Mouse (Mus musculus) limb, embryonic 14.5 days (tissue): ENCODE results near the gene Exoc2. TPM values are rescaled to one million over a fixed set of nuclear protein-coding genes. Genes with fewer than 3 reads are reported as not detected.
A peak's percentile ranks its signal among the peaks of the same experiment; 100 is the strongest.

Experiments used
- ATAC-seq: fragments of 200-750 bp; cut with Nextera tagmentation; 2 replicates; pipeline ENCODE4 v1.8.0; 2017; ENCODE audit warnings: low read depth, moderate number of reproducible peaks, moderate TSS enrichment; ENCODE audit not compliant: low FRiP score
- DNase-seq: peaks from one replicate; pipeline ENCODE4 v3.0.0-alpha.2; 2015; ENCODE audit warnings: low spot score
- H3K27ac ChIP-seq: fragments of 300-500 bp; sonication (generic); replicated peaks from 2 replicates; pipeline ENCODE4 v1.5.1; 2014; ENCODE audit warnings: low read depth, mild to moderate bottlenecking, low read length, moderate library complexity, mixed read lengths
- H3K27me3 ChIP-seq: fragments of 300-500 bp; sonication (generic); 2 replicates; pipeline ENCODE4 v1.6.1; 2014; ENCODE audit warnings: low read length, mixed read lengths; ENCODE audit not compliant: control insufficient read depth, insufficient read depth
- H3K36me3 ChIP-seq: fragments of 300-500 bp; sonication (generic); 2 replicates; pipeline ENCODE4 v1.6.1; 2014; ENCODE audit warnings: mild to moderate bottlenecking, low read length, moderate library complexity, mixed read lengths; ENCODE audit not compliant: control insufficient read depth, insufficient read depth
- H3K4me1 ChIP-seq: fragments of 300-500 bp; sonication (generic); 2 replicates; pipeline ENCODE4 v1.6.1; 2014; ENCODE audit warnings: antibody characterized with exemption, low read length, mixed read lengths; ENCODE audit not compliant: control insufficient read depth, insufficient read depth
- H3K4me2 ChIP-seq: fragments of 300-500 bp; sonication (generic); replicated peaks from 2 replicates; pipeline ENCODE4 v1.6.1; 2014; ENCODE audit warnings: low read depth, mild to moderate bottlenecking, low read length, moderate library complexity; ENCODE audit not compliant: severe bottlenecking
- H3K4me3 ChIP-seq: fragments of 300-500 bp; sonication (generic); replicated peaks from 2 replicates; pipeline ENCODE4 v1.5.1; 2014; ENCODE audit warnings: low read length
- H3K9ac ChIP-seq: fragments of 300-500 bp; sonication (generic); 2 replicates; pipeline ENCODE4 v1.6.1; 2014; ENCODE audit warnings: mild to moderate bottlenecking, low read depth, low read length, moderate library complexity; ENCODE audit not compliant: severe bottlenecking
- H3K9me3 ChIP-seq: fragments of 300-500 bp; sonication (generic); 2 replicates; pipeline ENCODE4 v1.6.1; 2016; ENCODE audit warnings: low read length; ENCODE audit not compliant: control insufficient read depth
- POLR2A ChIP-seq: fragments of 200-500 bp; IDR thresholded peaks from 2 replicates; pipeline ENCODE4 v1.8.0; 2012; ENCODE audit warnings: inconsistent platforms, mild to moderate bottlenecking, moderate library complexity, borderline replicate concordance; ENCODE audit not compliant: insufficient read depth, insufficient read length; ENCODE audit errors: extremely low read depth
- WGBS: fragments of 180-500 bp; shearing (Covaris S2); extraction: QIAGEN DNeasy Blood & Tissue Kit; methylation state at CpG from one replicate; pipeline ENCODE4 v1.1.7; 2014; 5-methylcytosine and 5-hydroxymethylcytosine counted together
- polyA plus RNA-seq, 2 experiments: library from polyadenylated mRNA; depleted of rRNA in 1 of 2; stranded (reverse) in 1 of 2; unstranded in 1 of 2; fragments of >200 nt; fragmentation: Nextera tagmentation in 1 of 2; extraction: Ambion mirVana in 1 of 2; gene quantifications; 2 replicates each; pipeline versions ENCODE4 v1.2.1 to v1.2.3; 2012 to 2014

Gene Exoc2
- polyA plus RNA-seq, 2 experiments, result 20.9 to 32.7 TPM

GRCm38 (mm10) chr13:30787036-30787320 is 186.9 kb downstream of the Exoc2 start:
- Histone ChIP-seq H3K27me3 (no peaks in the 10 kb centered on the region), H3K4me1 (0 out of 2 replicates have a peak, but pooled peaks cover 9% of the 10 kb centered on the region), H3K4me2 (no peak overlapping the region), H3K9ac (no peak overlapping the region), H3K36me3 (no peaks in the 10 kb centered on the region), H3K4me3 (no peak overlapping the region), H3K27ac (no peak overlapping the region), H3K9me3 (no peaks in the 10 kb centered on the region)
- ATAC-seq, result no peak
- no peak for DNase-seq
- no peak for TF ChIP-seq POLR2A
- 94% methylated on average over 2 of the region's 2 CpGs for WGBS

- H3K4me2 ChIP-seq, result no peak overlapping the region
- ATAC-seq (no peak), DNase-seq (no peak)
- no peaks in the 10 kb centered on the region for H3K36me3 ChIP-seq
- TF ChIP-seq POLR2A, result no peak
- H3K9me3 ChIP-seq, result no peaks in the 10 kb centered on the region
- H3K27me3 ChIP-seq, result no peaks in the 10 kb centered on the region
- no peak overlapping the region for H3K9ac ChIP-seq
- H3K4me3 ChIP-seq, result no peak overlapping the region
- H3K4me1 ChIP-seq, result 0 out of 2 replicates have a peak, but pooled peaks cover 9% of the 10 kb centered on the region
- WGBS, result 66% methylated on average over 5 of the region's 5 CpGs
- H3K27ac ChIP-seq, result no peak overlapping the region
These were observed 187.5 kb downstream of the Exoc2 start for GRCm38 (mm10) chr13:30786235-30787035.

- Histone ChIP-seq H3K9me3 (no peaks in the 10 kb centered on the region), H3K36me3 (no peaks in the 10 kb centered on the region), H3K4me3 (no peak overlapping the region), H3K27me3 (no peaks in the 10 kb centered on the region), H3K4me1 (0 out of 2 replicates have a peak, but pooled peaks cover 9% of the 10 kb centered on the region), H3K4me2 (no peak overlapping the region), H3K27ac (no peak overlapping the region), H3K9ac (no peak overlapping the region)
- 88% methylated on average over 4 of the region's 4 CpGs for WGBS
- no peak for DNase-seq
- TF ChIP-seq POLR2A, result no peak
- no peak for ATAC-seq
These were observed 188.4 kb downstream of the Exoc2 start for GRCm38 (mm10) chr13:30785423-30786040.

GRCm38 (mm10) chr13:30782419-30782818 is 191.5 kb downstream of the Exoc2 start:
- Histone ChIP-seq H3K4me1 (0 out of 2 replicates have a peak, but pooled peaks cover 9% of the 10 kb centered on the region), H3K27ac (no peak overlapping the region), H3K4me2 (no peak overlapping the region), H3K36me3 (no peaks in the 10 kb centered on the region), H3K4me3 (no peak overlapping the region), H3K9me3 (no peaks in the 10 kb centered on the region), H3K27me3 (no peaks in the 10 kb centered on the region), H3K9ac (no peak overlapping the region)
- 35% methylated on average over 8 of the region's 8 CpGs for WGBS
- no peak for ATAC-seq
- TF ChIP-seq POLR2A, result no peak
- DNase-seq, result peak; percentile 31

GRCm38 (mm10) chr13:30781905-30782304 is 192.0 kb downstream of the Exoc2 start:
- 50% methylated on average over 2 of the region's 2 CpGs for WGBS
- Histone ChIP-seq H3K4me3 (no peak overlapping the region), H3K27ac (no peak overlapping the region), H3K27me3 (no peaks in the 10 kb centered on the region), H3K4me1 (0 out of 2 replicates have a peak, but pooled peaks cover 9% of the 10 kb centered on the region), H3K9me3 (no peaks in the 10 kb centered on the region), H3K36me3 (no peaks in the 10 kb centered on the region), H3K4me2 (no peak overlapping the region), H3K9ac (no peak overlapping the region)
- DNase-seq (no peak), ATAC-seq (no peak)
- TF ChIP-seq POLR2A, result no peak
